Mouse (Mus musculus): ENCODE measurements around the gene Smug1. TPM values are rescaled to one million over a fixed set of nuclear protein-coding genes. Genes with fewer than 3 reads are reported as not detected.

Gene Smug1
- polyA plus RNA-seq, 1 experiment from 2014 or later: 4.6 TPM

- no peaks in the 10 kb centered on the region for H3K36me3 ChIP-seq (replicated peaks)
- no peak overlapping the region for H3K9ac ChIP-seq
- no peak for ATAC-seq (ENCODE audit: insufficient read depth)
- no peak overlapping the region for H3K27ac ChIP-seq (replicated peaks)
- no peak overlapping the region for H3K4me3 ChIP-seq (replicated peaks)
- H3K4me1 ChIP-seq (replicated peaks): no peaks in the 10 kb centered on the region
- H3K27me3 ChIP-seq: peaks cover 91% of the 10 kb centered on the region
- H3K4me2 ChIP-seq: no peak overlapping the region
- no peaks in the 10 kb centered on the region for H3K9me3 ChIP-seq (replicated peaks)
- WGBS (ENCODE audit: insufficient replicate concordance): 34% methylated on average over 11 of the region's 11 CpGs
Observed at GRCm38 (mm10) chr15:103120594-103120993, 46.3 kb downstream of the Smug1 start.

DNA sequence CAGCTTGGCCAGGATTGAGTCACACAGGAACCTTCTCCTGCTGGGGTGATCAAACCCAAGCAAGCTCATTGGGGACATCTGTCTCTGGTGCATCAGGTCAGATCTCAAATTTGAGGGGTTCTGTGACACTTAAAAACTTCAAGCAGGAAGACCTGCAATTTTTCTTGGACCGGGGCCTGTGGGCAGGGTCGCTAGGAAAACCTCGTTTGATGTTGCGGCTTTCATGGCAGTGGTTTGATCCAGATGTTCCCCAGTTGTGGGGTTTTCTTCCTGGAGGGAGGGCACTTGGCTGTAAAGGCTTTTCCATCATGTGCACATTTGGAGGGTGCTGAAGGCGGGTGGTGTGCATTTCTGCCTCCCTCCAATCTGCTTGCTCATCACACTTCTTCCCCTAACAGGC is 51.2 kb downstream of the Smug1 start:
- no peak overlapping the region for H3K9ac ChIP-seq
- H3K4me3 ChIP-seq (replicated peaks): no peak overlapping the region
- WGBS (ENCODE audit: insufficient replicate concordance): 35% methylated on average over 5 of the region's 5 CpGs
- H3K4me1 ChIP-seq (replicated peaks): no peaks in the 10 kb centered on the region
- H3K27me3 ChIP-seq: peaks cover 93% of the 10 kb centered on the region
- no peaks in the 10 kb centered on the region for H3K9me3 ChIP-seq (replicated peaks)
- no peak for ATAC-seq (ENCODE audit: insufficient read depth)
- no peaks in the 10 kb centered on the region for H3K36me3 ChIP-seq (replicated peaks)
- H3K4me2 ChIP-seq: no peak overlapping the region
- no peak overlapping the region for H3K27ac ChIP-seq (replicated peaks)

DNA sequence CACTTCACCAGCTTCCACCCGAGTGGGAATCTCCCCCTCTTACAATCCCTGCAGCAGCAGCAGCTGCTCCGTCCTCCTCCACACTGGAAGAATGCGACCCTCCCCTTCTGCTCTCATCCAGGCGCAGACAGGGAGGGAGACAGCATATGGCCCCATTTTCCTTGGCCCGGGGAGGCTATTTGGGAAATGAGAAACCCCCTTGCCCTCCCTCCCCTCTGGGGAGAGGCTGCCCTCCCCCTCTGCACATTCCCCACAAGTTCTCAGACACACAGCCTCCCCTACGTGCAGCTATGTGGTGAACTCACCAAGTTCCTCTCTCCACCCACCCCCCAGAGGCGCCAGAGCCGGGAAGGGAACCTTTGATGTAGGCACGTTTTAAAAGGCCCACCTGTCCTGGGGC is 51.6 kb downstream of the Smug1 start:
- WGBS (ENCODE audit: insufficient replicate concordance): 5% methylated on average over 9 of the region's 9 CpGs
- ATAC-seq (ENCODE audit: insufficient read depth): no peak

DNA sequence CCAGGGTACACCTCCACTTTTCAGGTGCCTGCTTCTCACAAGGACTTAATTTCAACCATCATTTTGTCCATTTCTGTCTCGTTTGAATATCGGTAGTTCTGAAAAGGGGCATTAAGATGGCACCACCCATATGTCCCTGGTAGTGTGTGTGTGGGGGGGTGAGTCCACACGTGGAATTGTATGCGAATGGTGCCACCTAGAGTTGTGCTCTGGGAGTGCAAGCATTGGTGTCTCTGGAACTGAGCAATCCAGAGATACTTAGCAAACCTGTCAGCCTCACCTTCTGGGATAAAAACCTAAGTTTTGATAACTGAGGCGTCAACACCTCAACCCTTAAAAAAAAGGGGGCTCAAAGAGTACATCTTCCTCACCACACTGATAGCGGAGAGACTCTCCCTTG is 53.8 kb downstream of the Smug1 start:
- H3K27me3 ChIP-seq: peaks cover 96% of the 10 kb centered on the region
- 60% methylated on average over 6 of the region's 6 CpGs for WGBS (ENCODE audit: insufficient replicate concordance)
- no peak overlapping the region for H3K9ac ChIP-seq
- no peaks in the 10 kb centered on the region for H3K9me3 ChIP-seq (replicated peaks)
- ATAC-seq (ENCODE audit: insufficient read depth): no peak
- H3K27ac ChIP-seq (replicated peaks): no peak overlapping the region
- H3K36me3 ChIP-seq (replicated peaks): no peaks in the 10 kb centered on the region
- no peaks in the 10 kb centered on the region for H3K4me1 ChIP-seq (replicated peaks)
- no peak overlapping the region for H3K4me3 ChIP-seq (replicated peaks)
- no peak overlapping the region for H3K4me2 ChIP-seq

More for the DNA sequence above, 51.6 kb downstream of the Smug1 start:
- H3K4me1 ChIP-seq (replicated peaks): no peaks in the 10 kb centered on the region
- H3K4me2 ChIP-seq: no peak overlapping the region
- H3K27me3 ChIP-seq: peaks cover 93% of the 10 kb centered on the region
- H3K36me3 ChIP-seq (replicated peaks): no peaks in the 10 kb centered on the region
- no peak overlapping the region for H3K27ac ChIP-seq (replicated peaks)
- no peaks in the 10 kb centered on the region for H3K9me3 ChIP-seq (replicated peaks)
- H3K4me3 ChIP-seq (replicated peaks): no peak overlapping the region
- H3K9ac ChIP-seq: no peak overlapping the region

- no peak overlapping the region for H3K4me2 ChIP-seq
- WGBS (ENCODE audit: insufficient replicate concordance): 40% methylated on average over 2 of the region's 2 CpGs
- H3K36me3 ChIP-seq (replicated peaks): no peaks in the 10 kb centered on the region
- H3K27ac ChIP-seq (replicated peaks): no peak overlapping the region
- no peaks in the 10 kb centered on the region for H3K9me3 ChIP-seq (replicated peaks)
- no peak overlapping the region for H3K9ac ChIP-seq
- ATAC-seq (ENCODE audit: insufficient read depth): no peak
- no peak overlapping the region for H3K4me3 ChIP-seq (replicated peaks)
- peaks cover 96% of the 10 kb centered on the region for H3K27me3 ChIP-seq
- no peaks in the 10 kb centered on the region for H3K4me1 ChIP-seq (replicated peaks)
Observed at GRCm38 (mm10) chr15:103112309-103112708, 54.6 kb downstream of the Smug1 start.

GRCm38 (mm10) chr15:103109940-103110339 is 57.0 kb downstream of the Smug1 start:
- no peak overlapping the region for H3K27ac ChIP-seq (replicated peaks)
- WGBS (ENCODE audit: insufficient replicate concordance): 43% methylated on average over 4 of the region's 4 CpGs
- H3K4me2 ChIP-seq: no peak overlapping the region
- H3K4me1 ChIP-seq (replicated peaks): no peaks in the 10 kb centered on the region
- peaks cover 96% of the 10 kb centered on the region for H3K27me3 ChIP-seq
- no peak overlapping the region for H3K9ac ChIP-seq
- H3K9me3 ChIP-seq (replicated peaks): no peaks in the 10 kb centered on the region
- no peak for ATAC-seq (ENCODE audit: insufficient read depth)
- no peaks in the 10 kb centered on the region for H3K36me3 ChIP-seq (replicated peaks)
- H3K4me3 ChIP-seq (replicated peaks): no peak overlapping the region

GRCm38 (mm10) chr15:103108066-103108676 is 58.7 kb downstream of the Smug1 start:
- no peak overlapping the region for H3K4me2 ChIP-seq
- no peaks in the 10 kb centered on the region for H3K9me3 ChIP-seq (replicated peaks)
- no peak overlapping the region for H3K4me3 ChIP-seq (replicated peaks)
- no peaks in the 10 kb centered on the region for H3K4me1 ChIP-seq (replicated peaks)
- H3K27ac ChIP-seq (replicated peaks): no peak overlapping the region
- H3K9ac ChIP-seq: no peak overlapping the region
- ATAC-seq (ENCODE audit: insufficient read depth): no peak
- WGBS (ENCODE audit: insufficient replicate concordance): 56% methylated on average over 8 of the region's 8 CpGs
- peaks cover 97% of the 10 kb centered on the region for H3K27me3 ChIP-seq
- no peaks in the 10 kb centered on the region for H3K36me3 ChIP-seq (replicated peaks)

DNA sequence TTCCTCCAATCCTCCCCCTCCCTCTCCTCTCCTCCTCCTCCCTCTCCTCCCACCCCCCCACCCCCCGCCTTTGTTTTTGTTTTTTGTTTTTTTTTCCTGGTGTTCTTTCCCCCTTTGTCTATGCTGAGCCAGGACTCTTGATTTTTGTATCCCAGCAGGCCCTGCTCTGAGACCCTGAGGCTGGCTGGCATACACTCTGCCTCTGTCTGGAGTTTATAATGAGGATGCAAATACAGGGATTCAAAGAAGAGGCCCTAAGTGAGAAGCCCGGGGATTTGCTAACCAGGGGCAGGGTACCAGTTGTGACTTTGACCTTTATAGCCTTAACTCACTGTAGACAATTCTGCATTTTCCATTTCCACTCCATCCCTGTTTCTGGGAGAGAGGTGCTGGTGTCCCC is 60.7 kb downstream of the Smug1 start:
- Histone ChIP-seq H3K4me1 (replicated peaks) (0 out of 2 replicates have a peak, but pooled peaks cover 5% of the 10 kb centered on the region), H3K27ac (replicated peaks) (no peak overlapping the region), H3K4me3 (replicated peaks) (no peak overlapping the region), H3K9me3 (replicated peaks) (no peaks in the 10 kb centered on the region), H3K4me2 (no peak overlapping the region), H3K36me3 (replicated peaks) (no peaks in the 10 kb centered on the region), H3K27me3 (peaks cover 98% of the 10 kb centered on the region), H3K9ac (no peak overlapping the region)
- 2% methylated on average over 2 of the region's 2 CpGs for WGBS (ENCODE audit: insufficient replicate concordance)
- ATAC-seq (ENCODE audit: insufficient read depth): no peak

Other genes with a start within 250 kb of the Smug1 start
- gene Hoxc13, start 246.0 kb downstream of the Smug1 start, polyA plus RNA-seq (2015; fragmentation: Nextera tagmentation; extraction: Ambion mirVana): not detected in 2 replicates
- not detected in 2 replicates for gene Hoxc12, start 230.3 kb downstream of the Smug1 start, polyA plus RNA-seq (2015; fragmentation: Nextera tagmentation; extraction: Ambion mirVana)
- not detected in 2 replicates for gene Hoxc11, start 212.7 kb downstream of the Smug1 start, polyA plus RNA-seq (2015; fragmentation: Nextera tagmentation; extraction: Ambion mirVana)
- gene Hoxc10, start 200.3 kb downstream of the Smug1 start, polyA plus RNA-seq (2015; fragmentation: Nextera tagmentation; extraction: Ambion mirVana): not detected in 2 replicates
- 0.10 and 0.22 TPM in 2 replicates for gene Hoxc5, start 199.6 kb downstream of the Smug1 start, polyA plus RNA-seq (2015; fragmentation: Nextera tagmentation; extraction: Ambion mirVana)
- not detected in 2 replicates for gene Hoxc9, start 190.7 kb downstream of the Smug1 start, polyA plus RNA-seq (2015; fragmentation: Nextera tagmentation; extraction: Ambion mirVana)
- gene Hoxc8, start 176.5 kb downstream of the Smug1 start, polyA plus RNA-seq (2015; fragmentation: Nextera tagmentation; extraction: Ambion mirVana): 0.03 TPM in 1 of 2 replicates, not detected in the other
- gene Hoxc6, start 168.8 kb downstream of the Smug1 start, polyA plus RNA-seq (2015; fragmentation: Nextera tagmentation; extraction: Ambion mirVana): 0.09 TPM in 1 of 2 replicates, not detected in the other
- gene Hoxc4, start 148.2 kb downstream of the Smug1 start, polyA plus RNA-seq (2015; fragmentation: Nextera tagmentation; extraction: Ambion mirVana): 0.15 and 0.26 TPM in 2 replicates
- gene Cbx5, start 72.7 kb upstream of the Smug1 start, polyA plus RNA-seq (2015; fragmentation: Nextera tagmentation; extraction: Ambion mirVana): 44.5 and 49.2 TPM in 2 replicates
- gene Hnrnpa1, start 73.3 kb upstream of the Smug1 start, polyA plus RNA-seq (2015; fragmentation: Nextera tagmentation; extraction: Ambion mirVana): 193 and 220 TPM in 2 replicates
- gene Nfe2, start 91.3 kb upstream of the Smug1 start, polyA plus RNA-seq (2015; fragmentation: Nextera tagmentation; extraction: Ambion mirVana): 207 and 217 TPM in 2 replicates
- gene Copz1, start 105.6 kb upstream of the Smug1 start, polyA plus RNA-seq (2015; fragmentation: Nextera tagmentation; extraction: Ambion mirVana): 196 and 203 TPM in 2 replicates
- gene Gpr84, start 143.5 kb upstream of the Smug1 start, polyA plus RNA-seq (2015; fragmentation: Nextera tagmentation; extraction: Ambion mirVana): 0.86 and 1.0 TPM in 2 replicates
- 6.0 and 6.6 TPM in 2 replicates for gene Zfp385a, start 173.0 kb upstream of the Smug1 start, polyA plus RNA-seq (2015; fragmentation: Nextera tagmentation; extraction: Ambion mirVana)
- gene Itga5, start 199.7 kb upstream of the Smug1 start, polyA plus RNA-seq (2015; fragmentation: Nextera tagmentation; extraction: Ambion mirVana): 15.9 and 19.1 TPM in 2 replicates